Mouse (Mus musculus) hindbrain, embryonic 14.5 days (tissue): ENCODE measurements at regions not wholly inside any gene's neighbourhood (a gene's known extent, or its start where the extent isn't known, plus 50 kb on each side); places are given as distances from the start of the nearest gene placed in this dataset.

ENCODE experiments used
- ATAC-seq: fragments of 200-750 bp; cut with Nextera tagmentation; 2 replicates; pipeline ENCODE4 v1.8.0; 2017; ENCODE audit warnings: moderate number of reproducible peaks, mild to moderate bottlenecking, moderate TSS enrichment, moderate library complexity; ENCODE audit not compliant: low FRiP score
- DNase-seq: peaks from one replicate; pipeline ENCODE4 v3.0.0-alpha.2; 2015; ENCODE audit warnings: low spot score
- H3K27ac ChIP-seq: fragments of 300-500 bp; sonication (generic); 2 replicates; pipeline ENCODE4 v1.5.1; 2014; ENCODE audit warnings: mild to moderate bottlenecking, moderate library complexity
- H3K27me3 ChIP-seq: fragments of 300-500 bp; sonication (generic); 2 replicates; pipeline ENCODE4 v1.6.1; 2014; ENCODE audit warnings: mild to moderate bottlenecking, low read length, mixed read lengths; ENCODE audit not compliant: control insufficient read depth, insufficient read depth
- H3K36me3 ChIP-seq: fragments of 300-500 bp; sonication (generic); replicated peaks from 2 replicates; pipeline ENCODE4 v1.6.1; 2014; ENCODE audit not compliant: control insufficient read depth, insufficient read depth
- H3K4me1 ChIP-seq: fragments of 300-500 bp; sonication (generic); replicated peaks from 2 replicates; pipeline ENCODE4 v1.6.1; 2014; ENCODE audit warnings: antibody characterized with exemption, low read length, mixed read lengths; ENCODE audit not compliant: control insufficient read depth, insufficient read depth
- H3K4me2 ChIP-seq: fragments of 300-500 bp; sonication (generic); replicated peaks from 2 replicates; pipeline ENCODE4 v1.6.1; 2014; ENCODE audit warnings: mild to moderate bottlenecking, moderate library complexity
- H3K4me3 ChIP-seq: fragments of 300-500 bp; sonication (generic); replicated peaks from 2 replicates; pipeline ENCODE4 v1.5.1; 2014; ENCODE audit warnings: mild to moderate bottlenecking, low read length
- H3K9ac ChIP-seq: fragments of 300-500 bp; sonication (generic); 2 replicates; pipeline ENCODE4 v1.6.1; 2014
- H3K9me3 ChIP-seq: fragments of 300-500 bp; sonication (generic); 2 replicates; pipeline ENCODE4 v1.6.1; 2016; ENCODE audit warnings: low read length; ENCODE audit not compliant: control insufficient read depth
- WGBS: fragments of 180-500 bp; shearing (Covaris S2); extraction: QIAGEN DNeasy Blood & Tissue Kit; methylation state at CpG from one replicate; pipeline ENCODE4 v1.1.7; 2014; 5-methylcytosine and 5-hydroxymethylcytosine counted together

DNA sequence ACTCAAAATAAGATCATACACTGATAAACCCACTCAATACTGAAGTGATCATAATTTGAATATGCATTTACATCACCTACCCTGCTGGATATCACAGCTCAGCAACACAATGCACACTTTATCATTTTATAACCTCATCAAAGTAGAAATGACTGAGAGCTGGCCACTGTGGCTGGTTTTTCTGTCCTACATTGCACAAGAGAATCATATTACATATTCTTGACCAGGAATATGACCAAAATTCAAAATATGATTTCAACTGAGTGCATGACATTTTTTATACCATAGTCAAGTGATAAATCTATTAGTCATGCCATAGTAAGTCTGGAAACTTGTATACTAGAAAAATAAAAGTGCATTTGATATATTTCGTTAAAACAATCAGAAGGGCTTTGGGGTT, 63.3 kb upstream of the Thsd7a start:
- H3K9me3 ChIP-seq = no peaks in the 10 kb centered on the region
- 0 out of 2 replicates have a peak, but pooled peaks cover 3% of the 10 kb centered on the region for H3K4me1 ChIP-seq
- no peak overlapping the region for H3K4me3 ChIP-seq
- no peak overlapping the region for H3K27ac ChIP-seq
- WGBS = 92% methylated on average over 1 of the region's 1 CpGs
- H3K4me2 ChIP-seq = no peak overlapping the region
- no peaks in the 10 kb centered on the region for H3K27me3 ChIP-seq
- DNase-seq (no peak), ATAC-seq (no peak)
- no peaks in the 10 kb centered on the region for H3K36me3 ChIP-seq
- no peak overlapping the region for H3K9ac ChIP-seq

DNA sequence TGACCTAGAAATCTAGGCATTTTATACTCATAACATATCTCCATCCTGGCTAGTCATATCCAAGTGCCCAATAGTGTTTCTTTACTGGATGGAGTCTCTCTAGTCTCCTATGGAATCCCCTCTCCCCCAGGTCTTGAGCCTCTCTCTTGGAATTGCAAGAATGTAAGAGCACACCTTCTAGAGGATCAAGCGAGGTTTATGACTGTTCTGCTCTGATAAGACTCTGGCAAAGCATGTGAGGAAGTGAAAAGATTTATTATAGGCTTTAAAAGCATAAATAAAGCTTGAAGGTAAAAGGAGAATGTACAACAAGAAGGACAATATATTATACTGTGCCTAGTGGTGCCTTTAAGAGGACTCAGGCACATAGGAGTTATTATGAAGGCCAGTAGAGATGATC, 62.8 kb upstream of the Thsd7a start:
- Histone ChIP-seq H3K27me3 (no peaks in the 10 kb centered on the region), H3K4me1 (0 out of 2 replicates have a peak, but pooled peaks cover 3% of the 10 kb centered on the region), H3K4me2 (no peak overlapping the region), H3K9ac (no peak overlapping the region), H3K27ac (no peak overlapping the region), H3K36me3 (no peaks in the 10 kb centered on the region), H3K9me3 (no peaks in the 10 kb centered on the region), H3K4me3 (no peak overlapping the region)
- DNase-seq (no peak), ATAC-seq (no peak)
- WGBS = 93% methylated on average over 1 of the region's 1 CpGs

DNA sequence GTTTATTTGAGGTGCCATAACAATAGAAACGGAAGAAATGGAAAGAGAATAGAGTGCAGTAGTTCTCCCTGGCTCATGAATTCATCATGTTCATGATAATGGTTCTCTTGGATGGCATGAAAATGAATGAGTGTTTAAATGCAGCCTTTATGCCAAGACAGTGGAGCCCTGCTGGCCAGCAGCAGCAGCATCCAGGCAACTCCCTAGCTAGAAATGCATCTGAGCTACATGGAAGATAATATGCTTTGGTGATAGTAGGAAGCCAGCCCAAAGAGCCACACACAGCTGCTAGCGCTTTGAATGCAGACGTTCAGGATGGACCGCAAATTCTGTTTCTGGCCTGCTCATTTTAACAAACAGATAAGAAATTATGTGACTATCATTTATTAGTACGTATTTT, 60.4 kb upstream of the Thsd7a start:
- Histone ChIP-seq H3K36me3 (no peaks in the 10 kb centered on the region), H3K4me1 (0 out of 2 replicates have a peak, but pooled peaks cover 3% of the 10 kb centered on the region), H3K27me3 (no peaks in the 10 kb centered on the region), H3K4me2 (no peak overlapping the region), H3K4me3 (no peak overlapping the region), H3K27ac (0 out of 2 replicates have a peak overlapping the region, but pooled peaks have one; percentile 0), H3K9me3 (no peaks in the 10 kb centered on the region), H3K9ac (no peak overlapping the region)
- WGBS = 40% methylated on average over 5 of the region's 5 CpGs
- ATAC-seq (peak; percentile 65; the same call in 1 of the 2 replicates), DNase-seq (peak; percentile 66)
